ENCODE assay signal across 24 mouse cellular contexts in the genomic region with DNA sequence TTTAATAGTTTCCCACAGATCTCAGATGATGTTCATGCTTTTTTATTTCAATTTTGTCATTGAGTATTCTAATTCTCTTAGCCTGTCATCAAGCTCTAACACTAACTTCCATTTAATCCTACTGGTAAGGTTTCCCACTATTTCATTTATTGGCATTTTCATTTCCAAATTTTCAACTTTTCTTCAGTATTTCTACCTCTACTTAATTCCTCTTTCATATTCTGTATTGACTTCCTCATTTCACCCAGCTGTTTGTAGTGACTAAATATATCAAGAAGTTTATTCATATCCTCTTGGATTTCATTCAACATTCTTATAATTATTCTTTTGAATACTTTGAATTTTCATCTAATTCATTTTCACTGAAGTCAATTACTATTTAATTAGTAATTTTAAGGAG.
"Had no signal": no experiment of that assay in that cellular context is flagged by ENCODE, and none has a peak within 500 bp of the region (broad histone marks: within the 10 kb centered on the region; RNA-seq: fewer than 3 reads in every experiment).

No protein-coding gene starts in this region.

- H3K9ac ChIP-seq: limb, embryonic 13.5 days; liver, embryonic 12.5 days; liver, embryonic 15.5 days; lung, embryonic 15.5 days; neural tube, embryonic 12.5 days had no signal

- H3K4me1 ChIP-seq: limb, embryonic 10.5 days; limb, embryonic 13.5 days; liver, embryonic 12.5 days; liver, embryonic 15.5 days; lung, embryonic 15.5 days; midbrain, embryonic 10.5 days; neural tube, embryonic 12.5 days had no signal

- H3K4me2 ChIP-seq: limb, embryonic 13.5 days; liver, embryonic 12.5 days; liver, embryonic 15.5 days; lung, embryonic 15.5 days; neural tube, embryonic 12.5 days had no signal

- H3K27ac ChIP-seq: kidney, postnatal 0 days; layer of hippocampus, adult 2 months; limb, embryonic 10.5 days; limb, embryonic 13.5 days; liver, embryonic 12.5 days; liver, embryonic 15.5 days; lung, embryonic 15.5 days; midbrain, embryonic 10.5 days; neural tube, embryonic 12.5 days; stomach, postnatal 0 days had no signal

- ATAC-seq: intestine, postnatal 0 days; liver, embryonic 12.5 days had no signal

- H3K36me3 ChIP-seq: limb, embryonic 10.5 days; limb, embryonic 13.5 days; liver, embryonic 12.5 days; liver, embryonic 15.5 days; lung, embryonic 15.5 days; midbrain, embryonic 10.5 days; neural tube, embryonic 12.5 days had no signal

- H3K4me3 ChIP-seq: layer of hippocampus, adult 2 months; limb, embryonic 10.5 days; limb, embryonic 13.5 days; liver, embryonic 12.5 days; liver, embryonic 15.5 days; lung, embryonic 15.5 days; midbrain, embryonic 10.5 days; neural tube, embryonic 12.5 days had no signal

- DNase-seq: kidney, adult 2 months; kidney, postnatal 25 days; layer of hippocampus, adult 9-11 months; liver; lung, adult 18-20 months; lung, postnatal 10 days; lung, postnatal 36 days; midbrain, embryonic 14.5 days; retina, postnatal 1 day; right cerebral cortex, postnatal 25 days; thymus, adult 2 months; thymus, postnatal 14 days had no signal

- H3K27me3 ChIP-seq: limb, embryonic 13.5 days; liver, embryonic 12.5 days; liver, embryonic 15.5 days; lung, embryonic 15.5 days; megakaryocyte, embryonic 14.5 days; neural tube, embryonic 12.5 days had no signal

- H3K9me3 ChIP-seq: limb, embryonic 10.5 days; limb, embryonic 13.5 days; liver, embryonic 12.5 days; liver, embryonic 15.5 days; lung, embryonic 15.5 days; megakaryocyte, embryonic 14.5 days; midbrain, embryonic 10.5 days; neural tube, embryonic 12.5 days had no signal
